Mouse (Mus musculus): ENCODE measurements around the gene Brd3. TPM values are rescaled to one million over a fixed set of nuclear protein-coding genes. Genes with fewer than 3 reads are reported as not detected.

Brd3 gene
- polyA plus RNA-seq, 1 experiment from 2014 or later, result 169 TPM

DNA sequence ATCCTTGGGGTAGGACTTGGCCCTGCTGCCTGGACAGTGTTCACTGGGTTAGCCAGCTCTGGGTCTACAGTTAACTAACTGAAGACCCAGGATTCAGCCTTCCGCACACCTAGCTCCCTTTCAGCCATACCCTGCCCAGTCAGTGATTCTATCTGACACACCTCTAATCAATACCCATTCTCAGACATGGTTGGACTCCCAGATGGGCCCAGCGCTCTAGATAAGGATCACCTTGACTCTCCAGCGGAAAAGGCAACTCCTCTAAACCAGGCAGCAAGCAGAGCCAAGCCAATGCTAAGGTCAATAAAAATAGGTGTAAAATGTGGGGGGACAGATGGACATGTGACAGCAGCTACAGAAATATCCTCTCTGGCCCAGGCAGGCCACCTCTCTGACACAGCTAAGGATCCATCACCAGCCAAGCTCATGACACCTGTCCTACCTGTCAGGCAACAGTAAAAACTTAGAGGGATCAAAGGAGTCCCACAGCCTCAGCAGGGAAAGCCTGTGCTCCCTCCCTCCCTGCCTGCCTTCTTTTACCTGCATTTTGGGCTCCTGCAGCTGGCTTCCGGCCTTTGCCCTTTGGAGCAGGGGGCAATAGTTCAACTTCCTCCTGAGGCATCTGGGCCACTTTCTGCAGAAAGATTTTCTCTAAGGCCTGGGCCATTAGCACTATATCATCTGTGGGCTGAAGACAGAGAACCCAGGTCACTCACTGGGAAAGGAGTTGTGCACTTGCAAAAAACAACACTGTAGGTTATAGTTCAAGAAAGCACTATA lies 45.4 kb downstream of the Brd3 start:
- ATAC-seq (ENCODE audit: low FRiP score, low read depth), result no peak
- Histone ChIP-seq H3K27me3 (no peaks in the 10 kb centered on the region), H3K36me3 (peaks cover 98% of the 10 kb centered on the region), H3K9me3 (no peaks in the 10 kb centered on the region), H3K9ac (no peak overlapping the region), H3K4me2 (replicated peaks) (no peak overlapping the region), H3K4me1 (no peaks in the 10 kb centered on the region; the same call in 1 of the 2 replicates), H3K27ac (no peak overlapping the region), H3K4me3 (no peak overlapping the region)
- WGBS, result 79% methylated on average over 4 of the region's 4 CpGs

GRCm38 (mm10) chr2:27460651-27461050 lies 46.8 kb downstream of the Brd3 start:
- Histone ChIP-seq H3K9me3 (no peaks in the 10 kb centered on the region), H3K4me1 (no peaks in the 10 kb centered on the region), H3K4me3 (no peak overlapping the region), H3K9ac (no peak overlapping the region), H3K27ac (no peak overlapping the region), H3K36me3 (peaks cover 98% of the 10 kb centered on the region), H3K4me2 (replicated peaks) (no peak overlapping the region), H3K27me3 (no peaks in the 10 kb centered on the region)
- ATAC-seq (ENCODE audit: low FRiP score, low read depth), result no peak
- WGBS, result 68% methylated on average over 9 of the region's 9 CpGs

GRCm38 (mm10) chr2:27460163-27460562 lies 47.3 kb downstream of the Brd3 start:
- no peaks in the 10 kb centered on the region for H3K9me3 ChIP-seq
- WGBS, result 88% methylated on average over 5 of the region's 5 CpGs
- ATAC-seq (ENCODE audit: low FRiP score, low read depth), result no peak
- H3K9ac ChIP-seq, result no peak overlapping the region
- no peaks in the 10 kb centered on the region for H3K27me3 ChIP-seq
- H3K4me3 ChIP-seq, result no peak overlapping the region
- no peaks in the 10 kb centered on the region for H3K4me1 ChIP-seq
- no peak overlapping the region for H3K27ac ChIP-seq
- peaks cover 98% of the 10 kb centered on the region for H3K36me3 ChIP-seq
- H3K4me2 ChIP-seq (replicated peaks), result no peak overlapping the region

DNA sequence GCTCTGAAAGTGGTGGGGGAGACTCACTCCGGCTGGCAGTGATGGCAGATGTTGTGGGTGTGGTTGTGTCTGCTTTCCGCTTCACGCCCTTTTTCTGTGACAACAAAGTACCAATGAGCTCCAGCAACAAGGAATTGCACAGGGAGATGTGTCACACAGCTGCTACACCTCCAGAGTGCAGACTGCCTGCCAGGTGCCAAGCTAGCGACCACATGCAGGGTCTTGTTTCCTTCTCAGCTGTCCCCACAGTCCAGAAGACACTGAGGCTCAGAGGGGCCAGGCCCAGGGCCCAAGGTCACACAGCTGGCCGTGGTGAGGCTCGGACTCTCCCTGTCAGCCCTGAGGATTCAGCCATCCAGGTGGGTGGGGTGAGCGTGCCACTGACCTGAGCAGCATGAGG lies 47.7 kb downstream of the Brd3 start:
- Histone ChIP-seq H3K27me3 (no peaks in the 10 kb centered on the region), H3K9me3 (no peaks in the 10 kb centered on the region), H3K9ac (no peak overlapping the region), H3K4me3 (no peak overlapping the region), H3K36me3 (peaks cover 100% of the 10 kb centered on the region), H3K27ac (no peak overlapping the region), H3K4me1 (no peaks in the 10 kb centered on the region), H3K4me2 (replicated peaks) (no peak overlapping the region)
- 87% methylated on average over 7 of the region's 7 CpGs for WGBS
- ATAC-seq (ENCODE audit: low FRiP score, low read depth), result no peak

DNA sequence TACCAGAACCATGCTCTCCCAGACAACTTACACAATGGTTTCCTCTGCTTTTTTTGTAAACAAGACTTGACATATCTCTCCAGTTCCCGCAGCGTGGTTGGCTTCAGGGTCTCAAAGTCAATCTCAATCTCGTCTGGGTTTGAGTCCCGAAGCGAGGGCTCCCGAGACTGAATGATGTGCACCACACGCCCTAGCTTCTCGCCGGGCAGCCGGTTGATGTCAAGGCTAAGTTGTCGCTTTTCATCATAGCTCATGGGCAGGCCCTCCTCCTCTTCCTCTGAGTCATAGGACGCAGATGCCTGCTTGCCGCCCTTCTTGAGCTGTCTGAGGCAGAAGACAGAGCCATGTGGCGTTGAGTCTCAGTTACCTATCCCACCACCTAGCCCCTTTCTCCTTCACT lies 57.2 kb downstream of the Brd3 start:
- H3K4me2 ChIP-seq (replicated peaks), result no peak overlapping the region
- 92% methylated on average over 14 of the region's 14 CpGs for WGBS
- peaks cover 96% of the 10 kb centered on the region for H3K36me3 ChIP-seq
- no peak for ATAC-seq (ENCODE audit: low FRiP score, low read depth)
- H3K4me3 ChIP-seq, result no peak overlapping the region
- H3K27ac ChIP-seq, result no peak overlapping the region
- H3K4me1 ChIP-seq, result no peaks in the 10 kb centered on the region
- no peaks in the 10 kb centered on the region for H3K9me3 ChIP-seq
- no peaks in the 10 kb centered on the region for H3K27me3 ChIP-seq
- no peak overlapping the region for H3K9ac ChIP-seq

DNA sequence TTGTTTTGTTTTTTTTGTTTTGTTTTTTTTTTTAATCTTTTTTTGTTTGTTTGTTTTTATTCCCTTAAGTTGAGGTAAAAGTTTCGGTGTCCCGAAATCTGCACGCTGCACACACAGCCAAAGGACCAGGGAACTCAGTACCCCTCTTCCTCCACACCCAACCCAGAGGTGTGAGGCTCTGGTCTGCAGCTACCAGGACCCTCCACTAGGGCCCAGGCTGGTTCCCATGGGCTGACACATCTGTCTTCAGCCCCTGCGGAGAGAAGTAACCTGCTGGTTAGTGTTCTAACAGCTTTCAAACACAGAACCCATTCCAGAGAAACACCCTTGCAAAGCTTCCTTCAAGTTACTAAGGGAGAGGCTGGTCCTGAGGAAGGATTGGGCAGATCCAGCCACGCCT lies 59.7 kb downstream of the Brd3 start:
- 83% methylated on average over 5 of the region's 5 CpGs for WGBS
- H3K36me3 ChIP-seq, result peaks cover 82% of the 10 kb centered on the region

GRCm38 (mm10) chr2:27446812-27447211 lies 60.6 kb downstream of the Brd3 start:
- Histone ChIP-seq H3K4me1 (peaks cover 13% of the 10 kb centered on the region), H3K9ac (no peak overlapping the region), H3K27me3 (no peaks in the 10 kb centered on the region), H3K36me3 (peaks cover 73% of the 10 kb centered on the region), H3K4me3 (no peak overlapping the region), H3K9me3 (no peaks in the 10 kb centered on the region), H3K4me2 (replicated peaks) (no peak overlapping the region), H3K27ac (no peak overlapping the region)
- no peak for ATAC-seq (ENCODE audit: low FRiP score, low read depth)
- WGBS, result 90% methylated on average over 8 of the region's 8 CpGs

More for the DNA sequence above, 59.7 kb downstream of the Brd3 start:
- H3K4me3 ChIP-seq, result no peak overlapping the region
- H3K27me3 ChIP-seq, result no peaks in the 10 kb centered on the region
- H3K4me2 ChIP-seq (replicated peaks), result no peak overlapping the region
- no peaks in the 10 kb centered on the region for H3K9me3 ChIP-seq
- peaks cover 10% of the 10 kb centered on the region for H3K4me1 ChIP-seq
- no peak overlapping the region for H3K9ac ChIP-seq
- ATAC-seq (ENCODE audit: low FRiP score, low read depth), result no peak
- no peak overlapping the region for H3K27ac ChIP-seq

- WGBS, result 88% methylated on average over 3 of the region's 3 CpGs
- no peaks in the 10 kb centered on the region for H3K27me3 ChIP-seq
- H3K9ac ChIP-seq, result no peak overlapping the region
- H3K4me1 ChIP-seq, result peaks cover 13% of the 10 kb centered on the region
- H3K27ac ChIP-seq, result no peak overlapping the region
- no peaks in the 10 kb centered on the region for H3K9me3 ChIP-seq
- H3K4me2 ChIP-seq (replicated peaks), result no peak overlapping the region
- no peak overlapping the region for H3K4me3 ChIP-seq
- H3K36me3 ChIP-seq, result peaks cover 64% of the 10 kb centered on the region
- ATAC-seq (ENCODE audit: low FRiP score, low read depth), result no peak
These were observed 61.6 kb downstream of the Brd3 start for GRCm38 (mm10) chr2:27445910-27446309.

- Histone ChIP-seq H3K9me3 (no peaks in the 10 kb centered on the region), H3K9ac (peak overlapping the region; percentile 79), H3K4me1 (peaks cover 14% of the 10 kb centered on the region), H3K4me3 (peak overlapping the region; percentile 69), H3K4me2 (replicated peaks) (peak overlapping the region; percentile 84), H3K27me3 (no peaks in the 10 kb centered on the region), H3K36me3 (peaks cover 40% of the 10 kb centered on the region), H3K27ac (no peak overlapping the region)
- ATAC-seq (ENCODE audit: low FRiP score, low read depth), result no peak
- WGBS, result 80% methylated on average over 5 of the region's 5 CpGs
These were observed 64.1 kb downstream of the Brd3 start for GRCm38 (mm10) chr2:27443450-27443708.

GRCm38 (mm10) chr2:27442708-27443449 lies 64.6 kb downstream of the Brd3 start:
- H3K4me3 ChIP-seq, result peak overlapping the region; percentile 69
- H3K36me3 ChIP-seq, result peaks cover 35% of the 10 kb centered on the region
- H3K27ac ChIP-seq, result no peak overlapping the region
- H3K4me1 ChIP-seq, result peaks cover 17% of the 10 kb centered on the region
- H3K27me3 ChIP-seq, result no peaks in the 10 kb centered on the region
- H3K4me2 ChIP-seq (replicated peaks), result peak overlapping the region; percentile 84
- H3K9me3 ChIP-seq, result no peaks in the 10 kb centered on the region
- H3K9ac ChIP-seq, result peak overlapping the region; percentile 79
- peak; percentile 45 for ATAC-seq (ENCODE audit: low FRiP score, low read depth)
- 32% methylated on average over 20 of the region's 20 CpGs for WGBS

- ATAC-seq (ENCODE audit: low FRiP score, low read depth), result peak; percentile 90
- Histone ChIP-seq H3K9me3 (no peaks in the 10 kb centered on the region), H3K4me3 (peak within 1 kb of the TSS; percentile 69), H3K27me3 (no peaks in the 10 kb centered on the region), H3K4me1 (peaks cover 17% of the 10 kb centered on the region), H3K4me2 (replicated peaks) (peak within 1 kb of the TSS; percentile 84), H3K27ac (peak within 1 kb of the TSS; percentile 65; the same call in 1 of the 2 replicates), H3K36me3 (peaks cover 28% of the 10 kb centered on the region), H3K9ac (peak within 1 kb of the TSS; percentile 79)
- 2% methylated on average over 36 of the region's 36 CpGs for WGBS
These were observed 65.4 kb downstream of the Brd3 start, which contains the start of gene Brd3os for GRCm38 (mm10) chr2:27441767-27442707. Brd3os (plus strand) TSS chr2:27442324.

DNA sequence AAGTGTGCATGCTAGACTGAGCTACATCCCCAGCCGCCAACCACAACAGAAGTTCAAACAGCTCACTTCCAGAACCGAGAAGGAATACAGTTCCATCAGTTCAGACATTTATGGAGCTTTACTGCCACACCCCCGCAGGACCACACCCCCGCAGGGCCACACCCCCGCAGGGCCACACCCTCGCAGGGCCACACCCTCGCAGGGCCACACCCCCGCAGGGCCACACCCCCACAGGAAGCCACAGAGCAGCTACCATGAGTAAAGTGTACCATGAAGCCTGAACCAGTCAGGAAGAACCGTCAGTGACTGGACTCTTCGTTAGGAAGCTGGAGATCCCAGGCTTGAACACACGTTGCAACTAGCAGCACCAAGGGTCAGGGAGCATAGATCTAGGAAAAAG lies 69.2 kb downstream of the Brd3 start:
- Histone ChIP-seq H3K4me2 (replicated peaks) (no peak overlapping the region), H3K36me3 (no peaks in the 10 kb centered on the region), H3K4me1 (peaks cover 12% of the 10 kb centered on the region), H3K4me3 (no peak overlapping the region), H3K27ac (no peak overlapping the region), H3K27me3 (no peaks in the 10 kb centered on the region), H3K9ac (no peak overlapping the region), H3K9me3 (no peaks in the 10 kb centered on the region)
- ATAC-seq (ENCODE audit: low FRiP score, low read depth), result no peak
- 17% methylated on average over 11 of the region's 11 CpGs for WGBS
